Mouse (Mus musculus): Measurements from ENCODE around the gene Zc3hc1. TPM values are rescaled to one million over a fixed set of nuclear protein-coding genes. Genes with fewer than 3 reads are reported as not detected.
A peak's percentile ranks its signal among the peaks of the same experiment; 100 is the strongest.

Gene Zc3hc1
- total RNA-seq, 2 experiments from 2014 or later: 46.1 to 50.0 TPM

DNA sequence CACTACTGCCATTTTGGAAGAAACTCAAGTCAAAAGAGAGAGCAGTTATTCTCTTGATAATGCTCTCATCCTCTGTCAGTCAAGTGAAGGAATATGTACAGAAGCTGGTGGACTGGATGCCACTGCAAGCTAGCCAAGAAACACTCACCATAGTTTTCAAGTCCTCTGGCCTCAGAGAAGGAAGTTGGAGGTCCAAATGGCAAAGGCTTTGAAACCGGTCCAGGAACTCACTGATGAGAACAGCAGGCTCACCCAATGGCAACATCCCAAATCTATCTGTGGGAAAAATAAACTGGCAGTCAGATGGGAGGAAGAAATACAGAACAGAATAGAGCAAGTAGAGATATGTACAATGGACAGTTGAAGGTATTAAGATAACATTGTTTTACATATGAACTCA lies 15.0 kb downstream of the Zc3hc1 start:
- ATAC-seq (replicated peaks; ENCODE audit: low FRiP score, low TSS enrichment, poor library complexity, severe bottlenecking): no peak

DNA sequence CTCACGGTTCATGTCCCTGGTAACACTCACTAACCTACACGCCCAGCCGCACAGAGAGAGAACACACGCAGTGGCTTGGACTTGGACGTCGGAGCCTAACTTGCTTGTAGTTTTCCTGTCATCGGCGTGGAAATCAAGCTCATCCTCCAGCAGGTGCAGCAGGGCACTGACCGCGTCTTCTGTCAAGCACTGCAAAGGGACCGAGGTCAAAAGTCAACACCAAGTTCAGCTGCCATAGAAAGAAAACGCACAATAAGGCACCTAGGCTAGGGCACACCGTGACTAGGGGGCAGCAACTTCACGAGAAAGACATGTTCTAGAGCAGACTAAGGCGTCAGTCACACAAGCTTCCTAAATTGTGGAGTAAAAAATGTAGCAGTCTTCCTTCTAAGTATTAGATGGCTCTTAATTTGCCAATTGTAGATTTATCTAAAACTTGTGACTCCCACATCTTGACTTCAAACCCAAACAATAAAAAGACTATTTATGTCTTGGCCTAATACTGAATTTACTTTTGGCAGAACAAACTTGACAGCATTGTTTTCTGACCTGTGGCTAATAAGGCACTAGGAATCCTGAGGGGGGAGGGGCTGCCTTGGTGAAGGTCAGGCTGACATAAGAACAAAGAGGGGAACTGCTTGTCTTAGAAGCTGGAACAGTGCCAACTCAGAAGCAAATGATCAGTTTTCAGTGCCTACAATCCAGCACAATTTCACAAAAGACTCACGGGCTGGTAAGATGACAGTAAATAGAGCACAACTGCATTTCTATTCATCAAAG lies 15.9 kb downstream of the Zc3hc1 start:
- ATAC-seq (replicated peaks; ENCODE audit: low FRiP score, low TSS enrichment, poor library complexity, severe bottlenecking): no peak

DNA sequence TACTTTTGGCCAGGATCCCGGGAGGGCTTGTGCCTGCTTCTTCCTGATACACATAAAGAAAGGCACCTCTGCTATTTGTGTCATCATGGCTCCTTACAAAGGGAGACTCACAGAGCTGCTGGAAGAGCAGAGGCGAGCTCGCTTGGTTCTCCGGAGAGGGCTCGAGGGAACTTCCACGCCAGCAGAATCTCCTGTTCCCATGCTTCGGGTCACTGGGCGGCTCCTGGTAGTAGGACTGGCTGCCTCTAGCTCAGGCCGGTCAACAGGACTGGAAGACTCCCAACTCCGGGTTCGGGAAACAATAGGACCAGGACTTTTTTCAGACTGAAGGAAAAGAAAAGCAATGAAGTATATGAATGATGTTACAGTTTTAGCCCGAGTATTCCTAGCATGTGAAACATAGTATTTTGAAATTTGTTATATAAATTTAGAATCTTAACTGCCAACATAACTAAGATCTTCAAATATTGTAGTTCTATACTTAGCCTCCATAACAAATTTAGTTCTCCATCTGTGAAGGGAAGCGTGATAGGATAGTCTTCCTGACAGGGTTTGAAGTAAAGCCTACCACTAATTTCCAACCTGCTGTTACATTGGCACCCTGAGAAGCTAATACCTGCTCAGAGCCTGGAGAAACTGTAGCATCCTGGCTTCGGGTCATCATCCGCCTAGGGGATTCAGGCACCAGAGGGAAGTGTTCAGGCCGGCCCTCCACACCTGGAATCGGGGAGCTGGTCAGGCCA lies 18.0 kb downstream of the Zc3hc1 start:
- no peak for ATAC-seq (replicated peaks; ENCODE audit: low FRiP score, low TSS enrichment, poor library complexity, severe bottlenecking)

DNA sequence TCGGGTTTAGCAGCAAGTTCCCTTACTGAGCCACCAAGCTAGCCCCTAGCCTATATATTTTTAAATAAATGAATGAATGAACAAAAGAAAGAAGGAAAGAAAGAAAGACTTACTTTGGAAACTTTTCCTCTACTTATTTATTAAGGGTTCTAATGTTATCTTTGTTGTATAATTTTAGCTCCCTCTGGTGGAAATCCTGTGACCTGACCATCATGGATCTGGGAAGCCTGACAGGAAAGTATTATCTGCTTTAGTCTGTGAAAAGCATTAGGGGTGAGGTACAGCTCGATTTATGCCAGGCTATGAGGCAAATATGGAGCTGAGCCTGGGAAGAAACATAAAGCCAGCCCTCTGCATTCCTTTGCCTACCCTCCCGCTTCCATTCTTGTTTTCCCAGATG lies 21.5 kb downstream of the Zc3hc1 start:
- no peak for ATAC-seq (replicated peaks; ENCODE audit: low FRiP score, low TSS enrichment, poor library complexity, severe bottlenecking)

DNA sequence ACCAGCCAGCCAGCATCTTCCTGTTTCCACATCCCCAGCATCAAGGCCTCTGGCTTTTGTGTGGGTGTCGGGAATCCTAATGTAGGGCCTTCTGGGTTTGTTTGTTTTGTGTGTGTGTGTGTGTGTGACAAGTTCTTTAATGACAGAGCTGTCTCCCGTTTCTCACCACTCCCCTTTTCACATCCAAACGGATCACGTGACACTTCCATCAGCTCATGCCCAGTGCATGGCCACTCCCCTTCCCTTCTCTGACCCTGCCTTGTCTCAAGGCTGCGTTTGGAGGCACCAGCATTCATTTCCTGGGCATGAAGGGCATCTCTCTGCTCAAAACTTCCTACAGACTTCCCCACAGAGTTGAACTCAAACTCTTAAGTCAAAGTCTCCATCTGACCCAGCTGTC lies 27.0 kb downstream of the Zc3hc1 start:
- no peak for ATAC-seq (replicated peaks; ENCODE audit: low FRiP score, low TSS enrichment, poor library complexity, severe bottlenecking)

DNA sequence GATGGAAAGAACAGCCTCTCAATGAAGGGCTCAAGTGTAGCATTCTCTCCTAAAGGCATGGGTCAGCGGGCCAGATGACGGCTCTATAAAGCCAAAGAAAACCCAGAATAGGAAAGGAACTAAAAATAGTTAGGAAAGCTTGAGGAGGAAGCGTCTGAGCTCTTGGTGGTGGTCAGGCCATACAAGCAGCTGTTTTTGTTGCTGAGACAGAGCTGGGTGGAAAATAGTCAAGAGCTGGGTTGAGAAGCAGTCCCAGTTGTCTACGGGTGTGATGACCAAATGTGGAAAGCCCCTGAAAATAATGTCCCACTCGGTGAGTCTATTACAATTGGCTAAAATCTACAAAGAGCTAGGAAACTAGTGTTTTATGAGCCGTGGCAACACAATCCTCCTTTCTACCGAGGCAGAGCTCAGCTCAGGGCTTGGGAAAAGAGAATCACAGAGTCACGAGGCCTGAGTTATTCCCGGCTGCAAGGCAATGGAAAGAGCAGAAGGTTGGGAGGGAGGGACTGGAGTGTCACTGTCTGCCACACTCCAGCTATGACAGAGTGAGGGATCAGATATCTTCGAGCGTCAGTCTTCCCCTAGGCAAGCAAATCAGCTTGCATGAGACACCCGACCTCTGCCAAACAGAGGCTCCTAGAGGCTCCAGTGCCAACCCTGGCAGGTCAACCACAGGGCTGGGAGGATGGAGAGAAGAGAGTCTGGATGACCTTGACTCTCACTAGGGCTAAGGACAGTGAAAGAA lies 30.9 kb downstream of the Zc3hc1 start:
- ATAC-seq (replicated peaks; ENCODE audit: low FRiP score, low TSS enrichment, poor library complexity, severe bottlenecking): no peak

DNA sequence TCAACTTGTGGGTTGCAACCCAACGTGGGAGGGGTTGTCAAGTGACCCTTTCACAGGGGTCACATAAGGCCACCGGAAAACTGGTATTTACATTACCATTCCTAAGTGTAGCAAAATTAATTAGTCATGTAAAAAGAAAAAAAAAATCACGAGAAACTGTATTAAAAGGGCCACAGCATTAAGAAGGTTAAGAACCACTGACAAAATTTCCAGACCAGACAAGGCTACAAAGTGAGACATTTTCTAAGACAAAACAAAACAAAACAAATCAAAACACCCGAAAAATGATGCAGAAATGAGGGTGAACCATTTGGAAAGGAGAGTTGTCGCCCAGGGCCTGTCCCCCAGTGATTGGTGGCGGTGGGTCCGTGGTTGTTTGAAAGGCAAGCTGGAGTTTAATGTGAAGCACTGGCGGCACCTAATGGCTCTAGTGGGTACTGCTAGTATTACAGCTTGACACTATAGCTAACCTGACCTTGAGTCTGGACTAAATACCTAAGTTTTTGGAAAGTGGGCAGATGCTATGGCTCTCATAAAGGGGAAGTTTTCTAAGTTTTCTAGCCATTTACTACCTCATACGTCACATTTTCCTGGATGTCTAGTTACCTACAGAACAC lies 33.2 kb downstream of the Zc3hc1 start:
- ATAC-seq (replicated peaks; ENCODE audit: low FRiP score, low TSS enrichment, poor library complexity, severe bottlenecking): peak; percentile 79

DNA sequence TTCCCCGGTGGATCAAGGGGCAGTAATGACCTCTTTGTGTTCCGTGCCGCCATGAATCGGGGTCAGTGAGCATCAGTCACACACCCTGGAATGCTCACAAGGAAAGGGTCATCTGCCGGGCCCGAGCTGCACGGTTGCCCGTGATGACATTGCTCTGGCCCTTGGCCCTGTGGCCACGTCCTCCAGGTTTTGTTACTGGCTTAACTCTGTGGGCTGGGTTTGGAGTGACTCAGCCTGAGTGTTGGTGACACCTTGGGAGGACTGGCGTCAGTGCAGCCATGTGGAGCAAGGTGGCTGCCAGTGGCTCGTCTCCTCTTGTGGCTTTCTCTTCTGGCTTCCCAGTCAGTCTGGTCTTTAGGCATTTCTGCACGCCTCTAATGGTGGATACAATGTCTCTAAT lies 34.1 kb downstream of the Zc3hc1 start:
- no peak for ATAC-seq (replicated peaks; ENCODE audit: low FRiP score, low TSS enrichment, poor library complexity, severe bottlenecking)

DNA sequence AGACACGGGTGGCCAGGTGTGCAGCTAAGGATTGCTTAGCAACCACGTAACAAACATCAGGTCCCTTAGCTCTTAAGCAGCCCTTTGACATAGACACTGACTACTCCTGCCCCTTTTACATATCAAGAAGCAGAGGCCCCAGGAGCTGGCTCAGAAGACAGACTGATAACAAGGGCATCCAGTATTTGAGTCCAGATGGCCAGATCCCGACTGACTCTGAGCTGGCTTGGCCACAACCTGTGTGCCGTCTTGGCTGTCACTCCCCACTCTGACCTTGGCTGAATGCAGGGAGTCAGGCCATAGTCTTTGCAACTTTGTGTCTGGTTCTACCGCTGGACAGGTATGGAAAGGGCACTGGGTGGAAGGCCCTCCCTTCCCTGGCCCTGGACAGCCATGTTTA lies 34.7 kb downstream of the Zc3hc1 start:
- ATAC-seq (replicated peaks; ENCODE audit: low FRiP score, low TSS enrichment, poor library complexity, severe bottlenecking): peak; percentile 71

DNA sequence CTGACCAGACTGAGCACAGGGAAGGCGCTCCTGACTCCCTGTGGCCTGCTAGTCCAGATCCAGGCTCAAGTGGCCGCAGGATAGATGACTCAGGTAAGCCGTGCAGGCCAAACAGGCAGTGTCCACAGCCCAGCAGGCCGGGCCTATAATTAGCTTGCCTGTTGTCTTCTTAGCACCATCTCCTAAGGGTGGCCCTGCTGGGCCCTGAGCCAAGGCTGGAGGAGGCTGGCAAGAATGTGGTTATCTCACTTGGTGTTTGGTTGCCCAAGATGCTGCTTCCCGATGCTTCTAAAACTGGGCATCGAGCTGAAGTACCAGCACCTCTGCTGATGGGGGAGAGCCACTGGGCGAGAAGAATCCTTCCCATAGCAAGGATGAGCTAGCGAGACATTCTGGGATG lies 35.1 kb downstream of the Zc3hc1 start:
- ATAC-seq (replicated peaks; ENCODE audit: low FRiP score, low TSS enrichment, poor library complexity, severe bottlenecking): peak; percentile 82

DNA sequence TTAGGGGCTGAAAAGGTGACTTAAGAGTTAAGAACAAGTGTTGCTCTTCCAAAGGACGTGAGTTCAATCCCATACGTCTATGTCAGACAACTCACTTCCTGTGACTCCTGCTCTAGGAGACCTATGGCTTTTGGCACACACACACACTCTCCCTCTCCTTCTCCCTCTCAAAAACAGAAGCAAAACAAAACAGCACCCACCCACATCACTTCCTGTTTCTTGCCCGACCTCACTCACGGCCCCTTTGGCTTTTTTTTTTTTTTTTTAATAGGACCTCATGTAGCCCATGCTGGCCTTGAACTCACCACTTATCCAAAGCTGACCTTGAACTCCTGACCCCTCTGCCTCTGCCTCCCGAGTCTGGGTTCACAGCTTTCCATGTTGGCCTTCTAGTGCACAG lies 36.1 kb downstream of the Zc3hc1 start:
- ATAC-seq (replicated peaks; ENCODE audit: low FRiP score, low TSS enrichment, poor library complexity, severe bottlenecking): no peak

DNA sequence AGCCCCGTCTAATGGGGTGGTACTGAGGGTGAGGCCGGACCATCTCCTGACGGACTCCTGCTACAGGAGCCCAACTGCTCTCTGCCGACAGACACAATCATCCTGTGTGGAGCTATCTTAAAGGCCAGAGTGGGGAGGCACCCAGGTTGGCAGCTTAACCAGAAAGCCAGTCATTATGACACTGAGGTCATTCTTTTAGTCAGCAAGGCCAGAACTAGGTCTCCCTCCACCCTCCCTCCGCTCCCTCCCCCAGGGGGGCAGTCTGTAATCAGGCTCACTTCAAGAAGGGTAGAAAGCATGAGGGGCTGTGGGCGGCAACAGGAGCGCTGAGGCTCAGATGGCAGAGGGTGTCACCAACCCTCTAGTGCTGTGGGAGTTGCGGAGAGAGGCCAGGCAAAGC lies 37.2 kb downstream of the Zc3hc1 start:
- ATAC-seq (replicated peaks; ENCODE audit: low FRiP score, low TSS enrichment, poor library complexity, severe bottlenecking): no peak

DNA sequence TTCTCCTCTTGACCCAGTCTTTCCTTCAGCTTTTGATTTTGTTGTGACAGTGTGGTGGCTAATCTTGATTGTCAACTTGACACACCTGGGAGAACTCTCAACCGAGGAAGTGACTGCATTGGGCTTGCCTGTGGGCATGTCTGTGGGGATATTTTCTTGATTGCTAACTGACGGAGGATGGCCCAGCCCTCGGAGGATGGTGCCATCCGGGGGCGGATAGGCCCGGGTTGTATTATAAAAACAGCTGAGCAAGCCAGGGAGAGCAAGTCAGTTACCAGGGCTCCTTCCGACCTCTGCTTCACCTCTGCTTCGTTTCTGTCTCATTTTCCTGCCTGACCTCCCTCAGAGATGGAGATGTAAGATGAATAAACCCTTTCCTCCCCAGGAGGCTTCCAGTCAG lies 38.1 kb downstream of the Zc3hc1 start:
- no peak for ATAC-seq (replicated peaks; ENCODE audit: low FRiP score, low TSS enrichment, poor library complexity, severe bottlenecking)

DNA sequence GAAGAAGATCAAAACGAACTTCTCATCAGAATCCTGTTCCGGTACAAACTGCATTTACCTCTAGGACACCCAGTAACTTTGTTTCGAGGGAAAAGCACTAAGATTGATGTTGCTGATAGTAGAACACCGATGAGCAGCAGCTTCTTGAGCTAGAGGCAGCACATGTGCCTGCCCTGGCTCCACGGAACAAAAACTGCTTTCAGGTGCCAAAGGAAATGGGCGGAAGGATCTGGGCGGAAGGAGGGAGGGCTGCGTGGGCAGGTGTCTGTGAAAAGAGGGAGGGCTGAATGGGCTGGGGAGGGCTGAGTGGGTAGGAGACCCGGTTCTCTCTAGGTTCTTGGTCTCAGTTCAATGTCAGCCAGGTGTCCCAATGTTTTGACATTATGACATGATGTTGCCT lies 39.5 kb downstream of the Zc3hc1 start:
- ATAC-seq (replicated peaks; ENCODE audit: low FRiP score, low TSS enrichment, poor library complexity, severe bottlenecking): no peak

DNA sequence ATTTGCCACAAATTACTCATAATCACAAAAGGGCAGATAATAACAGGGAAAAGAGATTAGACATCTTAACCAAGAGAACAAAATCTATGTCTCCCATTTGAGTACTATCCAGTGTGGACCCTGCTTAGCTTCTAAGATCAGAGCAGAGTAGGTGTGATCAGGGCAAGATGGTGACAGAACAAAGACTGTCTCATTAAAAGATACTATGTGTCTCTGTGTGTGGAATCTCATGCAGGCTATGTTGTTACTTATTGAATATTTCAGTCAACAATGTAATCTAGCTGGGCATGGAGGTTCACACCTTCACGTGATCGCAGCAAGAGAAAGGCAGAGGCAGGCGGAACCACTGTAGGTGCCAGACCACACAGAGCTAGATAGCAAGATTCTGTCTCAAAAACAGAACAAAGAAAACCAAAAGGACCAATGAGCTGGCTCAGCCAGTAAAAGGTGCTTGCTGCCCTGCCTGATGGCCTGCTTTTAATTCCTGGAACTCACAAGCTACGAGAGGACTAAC lies 43.5 kb downstream of the Zc3hc1 start:
- no peak for ATAC-seq (replicated peaks; ENCODE audit: low FRiP score, low TSS enrichment, poor library complexity, severe bottlenecking)

DNA sequence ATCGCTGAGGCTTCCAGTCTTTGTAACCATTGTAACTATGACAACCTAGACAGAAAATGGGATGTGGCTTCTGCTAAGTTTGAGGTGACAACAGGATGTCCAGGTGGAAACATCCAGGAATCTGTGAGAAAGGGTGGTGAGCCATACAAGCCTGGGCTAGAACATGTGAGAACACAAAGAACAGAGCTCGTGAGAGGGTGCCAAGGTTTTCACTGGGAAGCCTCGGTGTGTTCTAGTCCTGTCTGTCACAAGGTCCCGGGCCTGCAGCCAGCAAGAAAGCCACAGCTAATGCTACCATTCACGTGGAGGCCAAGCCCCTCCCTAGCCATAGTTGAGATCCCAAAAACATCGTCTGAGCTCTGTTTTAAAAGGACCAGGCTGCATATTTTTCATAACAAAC lies 44.1 kb downstream of the Zc3hc1 start:
- peak; percentile 52; the same call in 1 of the 2 replicates for ATAC-seq (replicated peaks; ENCODE audit: low FRiP score, low TSS enrichment, poor library complexity, severe bottlenecking)

DNA sequence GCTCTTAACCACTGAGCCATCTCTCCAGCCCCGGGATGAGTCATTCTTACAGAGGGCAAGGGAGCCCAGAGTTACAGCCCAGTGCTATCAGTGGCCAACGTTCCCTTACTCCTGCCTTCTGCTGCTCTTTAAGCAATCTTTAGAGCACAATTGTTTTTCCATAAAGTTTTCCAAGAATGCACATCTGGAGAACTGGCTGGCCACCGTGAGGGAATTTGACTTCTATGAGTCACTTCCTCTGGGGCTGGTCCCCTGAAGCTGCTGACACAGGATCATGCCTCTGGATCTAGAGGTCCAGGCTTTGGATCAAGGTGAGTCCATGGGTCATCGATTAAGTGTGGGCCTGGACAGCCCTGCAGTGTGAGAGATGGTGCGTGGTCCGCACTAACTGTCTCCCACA lies 46.8 kb downstream of the Zc3hc1 start:
- no peak for ATAC-seq (replicated peaks; ENCODE audit: low FRiP score, low TSS enrichment, poor library complexity, severe bottlenecking)

DNA sequence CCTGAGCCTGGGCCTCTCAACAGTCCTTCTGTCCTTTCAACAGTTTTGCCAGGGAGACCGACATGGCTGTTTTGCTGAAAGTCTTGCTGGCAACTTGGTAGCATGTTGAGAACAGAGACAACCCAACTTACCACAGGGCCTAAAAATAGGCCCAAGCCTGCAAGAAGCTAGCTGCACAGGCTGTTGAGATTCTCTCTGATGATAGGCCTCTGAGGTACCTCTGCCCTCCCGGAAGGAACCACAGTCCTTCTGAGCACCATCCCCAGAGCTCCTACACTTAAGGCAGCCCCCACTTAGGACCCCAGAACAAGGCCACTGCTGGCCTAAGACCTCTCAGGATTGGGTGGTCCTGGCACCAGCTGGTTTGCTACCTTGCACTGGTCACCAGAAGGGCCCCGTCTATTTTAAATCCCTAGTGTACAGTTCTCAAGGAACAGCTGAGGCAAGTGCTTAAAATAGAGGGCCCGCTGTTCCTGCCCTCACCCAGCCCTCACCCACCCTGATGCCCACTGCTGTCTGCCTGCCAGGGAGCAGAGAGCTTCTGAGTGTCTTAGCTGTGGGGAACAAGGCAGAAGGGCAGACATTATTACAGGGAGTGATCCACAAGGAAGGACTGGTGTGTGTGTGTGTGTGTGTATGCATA lies 50.5 kb downstream of the Zc3hc1 start:
- ATAC-seq (replicated peaks; ENCODE audit: low FRiP score, low TSS enrichment, poor library complexity, severe bottlenecking): no peak

DNA sequence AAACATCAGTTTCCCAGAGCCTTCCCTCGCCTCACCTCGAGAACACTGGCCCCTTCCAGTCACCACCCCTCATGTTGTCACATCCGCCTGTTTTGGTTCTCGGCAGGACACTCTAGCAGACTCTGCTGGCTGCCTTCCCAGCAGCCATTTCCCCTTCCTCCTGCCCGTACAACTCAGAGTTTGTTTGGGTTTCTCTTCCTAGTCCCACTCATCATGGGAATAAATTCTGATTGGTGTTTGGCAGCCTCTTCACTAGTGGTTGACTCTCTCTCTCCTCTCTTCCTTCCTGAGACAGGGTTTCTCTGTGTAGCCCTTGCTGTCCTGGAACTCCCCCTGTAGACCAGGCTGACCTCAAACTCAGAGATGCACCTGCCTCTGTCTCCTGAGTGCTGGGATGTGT lies 53.9 kb downstream of the Zc3hc1 start:
- ATAC-seq (replicated peaks; ENCODE audit: low FRiP score, low TSS enrichment, poor library complexity, severe bottlenecking): peak; percentile 51

Measured in megakaryocyte-erythroid progenitor cell, adult 5-6 weeks (primary cell).